Mouse (Mus musculus) MEL (cell line): ENCODE results near the gene Ihh. TPM values are rescaled to one million over a fixed set of nuclear protein-coding genes. Genes with fewer than 3 reads are reported as not detected.

Experiments used
- DNase-seq: peaks from one replicate; pipeline ENCODE4 v3.0.0; 2011; ENCODE audit warnings: low read depth, low spot score
- H3K27ac ChIP-seq: 2 replicates; pipeline ENCODE4 v1.5.1; 2012; ENCODE audit warnings: low read depth, mild to moderate bottlenecking, control low read depth, low read length, moderate library complexity; ENCODE audit not compliant: control insufficient read depth
- H3K27me3 ChIP-seq, 2 experiments: fragments of 150-350 bp in 1 of 2; sonication (generic) in 1 of 2; 2 replicates each; pipeline ENCODE4 v1.6.1; 2012; ENCODE audit warnings: low read length in 2 of 2, mild to moderate bottlenecking in 2 of 2, improper control_type of control experiment in 1 of 2, moderate library complexity in 1 of 2; ENCODE audit not compliant: insufficient read depth in 2 of 2, control insufficient read depth in 1 of 2
- H3K36me3 ChIP-seq, 2 experiments: 2 replicates each; pipeline ENCODE4 v1.6.1; 2012 to 2014; ENCODE audit warnings: low read length in 2 of 2, improper control_type of control experiment in 1 of 2, inconsistent platforms in 1 of 2, mild to moderate bottlenecking in 1 of 2; ENCODE audit not compliant: insufficient read depth in 2 of 2, control insufficient read depth in 1 of 2
- H3K4me1 ChIP-seq, 2 experiments: fragments of 150-350 bp in 1 of 2; sonication (generic) in 1 of 2; 2 replicates each; pipeline ENCODE4 v1.6.1; 2012; ENCODE audit warnings: low read length in 2 of 2, improper control_type of control experiment in 1 of 2, mild to moderate bottlenecking in 1 of 2; ENCODE audit not compliant: insufficient read depth in 2 of 2, control insufficient read depth in 1 of 2
- H3K4me3 ChIP-seq, 2 experiments: fragments of 150-350 bp in 1 of 2; sonication (generic) in 1 of 2; 2 replicates each; pipeline ENCODE4 v1.5.1; 2012; ENCODE audit warnings: low read depth in 2 of 2, low read length in 2 of 2, mild to moderate bottlenecking in 2 of 2, moderate library complexity in 2 of 2, control low read depth in 1 of 2, improper control_type of control experiment in 1 of 2; ENCODE audit not compliant: control insufficient read depth in 1 of 2, insufficient read depth in 1 of 2
- H3K79me2 ChIP-seq: 2 replicates; pipeline ENCODE4 v1.6.1; 2012; ENCODE audit warnings: mild to moderate bottlenecking, low read length, moderate library complexity; ENCODE audit not compliant: control insufficient read depth, poor library complexity, insufficient read depth
- H3K9ac ChIP-seq: 2 replicates; pipeline ENCODE4 v1.6.1; 2012; ENCODE audit warnings: low read depth, mild to moderate bottlenecking, control low read depth, low read length, moderate library complexity; ENCODE audit not compliant: control insufficient read depth, poor library complexity, severe bottlenecking
- H3K9me3 ChIP-seq: fragments of 150-350 bp; sonication (generic); replicated peaks from 2 replicates; pipeline ENCODE4 v1.6.1; 2012; ENCODE audit warnings: mild to moderate bottlenecking, low read length, improper control_type of control experiment, moderate library complexity; ENCODE audit not compliant: insufficient read depth
- BHLHE40 ChIP-seq: IDR thresholded peaks from 2 replicates; pipeline ENCODE4 v1.6.1; 2012; ENCODE audit warnings: low read depth, mild to moderate bottlenecking, inconsistent platforms, low read length, improper control_type of control experiment, borderline replicate concordance
- CHD2 ChIP-seq: IDR thresholded peaks from 2 replicates; pipeline ENCODE4 v1.6.1; 2011; ENCODE audit warnings: low read length, improper control_type of control experiment
- CTCF ChIP-seq, 3 experiments: IDR thresholded peaks in 2 of 3; conservative IDR thresholded peaks in 1 of 3; 2 replicates each; pipeline ENCODE4 v1.5.1; 2011 to 2012; ENCODE audit warnings: low read length in 3 of 3, low read depth in 2 of 3, mild to moderate bottlenecking in 2 of 3, improper control_type of control experiment in 1 of 3, inconsistent platforms in 1 of 3, mixed read lengths in 1 of 3, moderate library complexity in 1 of 3; ENCODE audit not compliant: control insufficient read depth in 1 of 3, insufficient read depth in 1 of 3, poor library complexity in 1 of 3, severe bottlenecking in 1 of 3
- E2F4 ChIP-seq: IDR thresholded peaks from 2 replicates; pipeline ENCODE4 v1.6.1; 2011; ENCODE audit warnings: low read depth, low read length, improper control_type of control experiment, borderline replicate concordance
- ELF1 ChIP-seq: IDR thresholded peaks from 2 replicates; pipeline ENCODE4 v1.6.1; 2014; ENCODE audit warnings: low read depth, mild to moderate bottlenecking, inconsistent platforms, low read length, improper control_type of control experiment, moderate library complexity
- GABPA ChIP-seq: IDR thresholded peaks from 2 replicates; pipeline ENCODE4 v1.6.1; 2012; ENCODE audit warnings: low read depth, mild to moderate bottlenecking, inconsistent platforms, low read length, improper control_type of control experiment, moderate library complexity
- GATA1 ChIP-seq: IDR thresholded peaks from 2 replicates; pipeline ENCODE4 v1.6.1; 2011; ENCODE audit warnings: low read depth, low read length, improper control_type of control experiment
- HCFC1 ChIP-seq: IDR thresholded peaks from 2 replicates; pipeline ENCODE4 v1.6.1; 2012; ENCODE audit warnings: low read depth, mild to moderate bottlenecking, inconsistent platforms, low read length, improper control_type of control experiment, moderate library complexity
- JUND ChIP-seq: IDR thresholded peaks from 2 replicates; pipeline ENCODE4 v1.6.1; 2011; ENCODE audit warnings: low read depth, mild to moderate bottlenecking, improper control_type of control experiment, low read length
- KAT2A ChIP-seq: conservative IDR thresholded peaks from 2 replicates; pipeline ENCODE4 v1.6.1; 2012; ENCODE audit warnings: low read depth, low read length, improper control_type of control experiment, inconsistent platforms
- MAFK ChIP-seq: IDR thresholded peaks from 2 replicates; pipeline ENCODE4 v1.6.1; 2011; ENCODE audit warnings: low read depth, mild to moderate bottlenecking, low read length, improper control_type of control experiment, borderline replicate concordance
- MAZ ChIP-seq: IDR thresholded peaks from 2 replicates; pipeline ENCODE4 v1.6.1; 2012; ENCODE audit warnings: low read depth, mild to moderate bottlenecking, inconsistent platforms, low read length, improper control_type of control experiment
- MEF2A ChIP-seq: IDR thresholded peaks from 2 replicates; pipeline ENCODE4 v1.6.1; 2014; ENCODE audit warnings: low read depth, mild to moderate bottlenecking, inconsistent platforms, low read length, improper control_type of control experiment; ENCODE audit not compliant: poor library complexity, insufficient replicate concordance, severe bottlenecking; ENCODE audit errors: extremely low read depth
- MXI1 ChIP-seq: IDR thresholded peaks from 2 replicates; pipeline ENCODE4 v1.6.1; 2011; ENCODE audit warnings: mild to moderate bottlenecking, low read depth, low read length, improper control_type of control experiment
- MYB ChIP-seq: IDR thresholded peaks from 2 replicates; pipeline ENCODE4 v1.6.1; 2011; ENCODE audit warnings: mild to moderate bottlenecking, low read depth, low read length, improper control_type of control experiment
- NELFE ChIP-seq: IDR thresholded peaks from 2 replicates; pipeline ENCODE4 v1.6.1; 2011; ENCODE audit warnings: low read depth, low read length, improper control_type of control experiment
- NRF1 ChIP-seq: IDR thresholded peaks from 2 replicates; pipeline ENCODE4 v1.6.1; 2014; ENCODE audit warnings: low read depth, mild to moderate bottlenecking, inconsistent platforms, low read length, improper control_type of control experiment, moderate library complexity; ENCODE audit not compliant: poor library complexity, insufficient read depth, severe bottlenecking
- POLR2A ChIP-seq, 2 experiments: IDR thresholded peaks; 2 replicates each; pipeline ENCODE4 v1.6.1; 2011 to 2012; ENCODE audit warnings: low read length in 2 of 2, mild to moderate bottlenecking in 2 of 2, control low read depth in 1 of 2, improper control_type of control experiment in 1 of 2, low read depth in 1 of 2, moderate library complexity in 1 of 2; ENCODE audit not compliant: control insufficient read depth in 1 of 2, insufficient read depth in 1 of 2, poor library complexity in 1 of 2
- RCOR1 ChIP-seq: IDR thresholded peaks from 2 replicates; pipeline ENCODE4 v1.6.1; 2012; ENCODE audit warnings: low read depth, mild to moderate bottlenecking, inconsistent platforms, low read length, improper control_type of control experiment
- SIN3A ChIP-seq: IDR thresholded peaks from 2 replicates; pipeline ENCODE4 v1.6.1; 2012; ENCODE audit warnings: low read length, improper control_type of control experiment, inconsistent platforms
- SMC3 ChIP-seq: IDR thresholded peaks from 2 replicates; pipeline ENCODE4 v1.6.1; 2011; ENCODE audit warnings: low read depth, low read length, improper control_type of control experiment
- TAL1 ChIP-seq: IDR thresholded peaks from 2 replicates; pipeline ENCODE4 v1.6.1; 2012; ENCODE audit warnings: mild to moderate bottlenecking, inconsistent platforms, low read length, moderate library complexity, mixed read lengths
- USF2 ChIP-seq, 2 experiments: IDR thresholded peaks; 2 replicates each; pipeline ENCODE4 v1.6.1; 2011 to 2012; ENCODE audit warnings: improper control_type of control experiment in 2 of 2, low read length in 2 of 2, borderline replicate concordance in 1 of 2, inconsistent platforms in 1 of 2, low read depth in 1 of 2, mild to moderate bottlenecking in 1 of 2; ENCODE audit not compliant: insufficient read depth in 1 of 2
- ZC3H11A ChIP-seq: IDR thresholded peaks from 2 replicates; pipeline ENCODE4 v1.6.1; 2012; ENCODE audit warnings: low read depth, mild to moderate bottlenecking, inconsistent platforms, low read length, improper control_type of control experiment
- ZMIZ1 ChIP-seq: IDR thresholded peaks from 2 replicates; pipeline ENCODE4 v1.6.1; 2012; ENCODE audit warnings: low read depth, mild to moderate bottlenecking, inconsistent platforms, low read length, improper control_type of control experiment, moderate library complexity
- polyA plus RNA-seq, 2 experiments: library from polyadenylated mRNA; stranded (reverse) in 1 of 2; unstranded in 1 of 2; fragments of >175 nt in 1 of 2; fragments of >200 nt in 1 of 2; gene quantifications; 2 replicates each; pipeline versions ENCODE4 v1.2.1 to v1.2.4; 2012; ENCODE audit warnings: low replicate concordance in 2 of 2, low read depth in 1 of 2; ENCODE audit not compliant: insufficient read length in 2 of 2, insufficient read depth in 1 of 2, missing spikeins in 1 of 2
- total RNA-seq: library from RNA; depleted of rRNA; stranded (reverse); fragments of 300-350 nt; gene quantifications from 2 replicates; pipeline ENCODE4 v1.2.3, GENCODE M21; 2012

Ihh gene
- total and polyA plus RNA-seq, 3 experiments, result 0.04 to 0.07 TPM; not detected in 1

GRCm38 (mm10) chr1:74936221-74936830 lies 15.1 kb downstream of the Ihh start:
- H3K9ac ChIP-seq, result no peak overlapping the region
- H3K4me3 ChIP-seq, result no peak overlapping the region
- no peaks in the 10 kb centered on the region for H3K4me1 ChIP-seq
- H3K27ac ChIP-seq, result no peak overlapping the region
- H3K79me2 ChIP-seq, result no peaks in the 10 kb centered on the region
- peaks cover 0 to 4% of the 10 kb centered on the region in 2 experiments; a peak in 3 of 4 replicates for H3K27me3 ChIP-seq
- no peaks in the 10 kb centered on the region for H3K36me3 ChIP-seq
- TF ChIP-seq ELF1 (no peak), SMC3 (no peak), GATA1 (no peak), MAFK (no peak), MEF2A (no peak), SIN3A (no peak), CTCF (IDR thresholded peaks at IDR 0.05 in 2 of 3, conservative IDR thresholded peaks at IDR 0.05 in 1 of 3; ENCODE audit: control insufficient read depth in 1 of 3, insufficient read depth in 1 of 3, low read depth in 2 of 3, low read length in 3 of 3, poor library complexity in 1 of 3, severe bottlenecking in 1 of 3) (no peak), BHLHE40 (no peak), JUND (no peak), MYB (no peak), HCFC1 (no peak), E2F4 (no peak), NRF1 (no peak), USF2 (IDR thresholded peaks at IDR 0.05; ENCODE audit: borderline replicate concordance in 1 of 2, insufficient read depth in 1 of 2, low read depth in 1 of 2, low read length in 2 of 2) (no peak), MXI1 (no peak), KAT2A (no peak), CHD2 (no peak), NELFE (no peak), ZMIZ1 (no peak), TAL1 (no peak)
- H3K9me3 ChIP-seq, result no peaks in the 10 kb centered on the region
- DNase-seq, result no peak

DNA sequence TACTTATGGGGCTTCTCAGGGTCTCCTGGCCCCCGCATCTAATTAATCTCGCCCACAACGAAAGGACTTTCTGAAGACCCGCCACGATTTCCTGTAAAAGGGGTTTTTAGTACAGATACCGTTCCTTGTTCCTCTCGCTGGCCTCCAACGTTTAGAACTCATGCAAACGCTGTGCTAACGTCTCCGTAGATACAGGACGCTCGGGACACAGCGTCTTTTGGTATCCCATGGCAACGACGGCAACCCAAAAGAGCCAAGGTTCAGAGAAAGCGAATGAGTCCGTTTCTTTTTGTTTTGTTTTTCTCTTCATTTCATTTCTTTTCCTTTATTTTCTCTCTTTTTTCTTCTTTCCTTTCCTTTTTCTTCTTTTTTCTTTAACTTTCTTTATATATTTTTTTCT lies 16.1 kb downstream of the Ihh start, which contains the start of gene Cfap65:
Cfap65 (minus strand) TSS at position 198 of the 400 bp plus-strand sequence.
- TF ChIP-seq ZC3H11A (no peak), NELFE (no peak), RCOR1 (no peak), POLR2A (IDR thresholded peaks at IDR 0.05; ENCODE audit: control insufficient read depth in 1 of 2, insufficient read depth in 1 of 2, low read depth in 1 of 2, low read length in 2 of 2, poor library complexity in 1 of 2) (no peak), MYB (no peak), MAZ (no peak), GABPA (no peak)
- H3K4me1 ChIP-seq, result no peaks in the 10 kb centered on the region
- no peak within 1 kb of the TSS for H3K9ac ChIP-seq
- H3K27me3 ChIP-seq, result peaks cover 0 to 7% of the 10 kb centered on the region in 2 experiments; a peak in 3 of 4 replicates
- no peak within 1 kb of the TSS for H3K4me3 ChIP-seq
- H3K27ac ChIP-seq, result no peak within 1 kb of the TSS
- H3K9me3 ChIP-seq, result no peaks in the 10 kb centered on the region
- DNase-seq, result no peak
- H3K36me3 ChIP-seq, result no peaks in the 10 kb centered on the region
- H3K79me2 ChIP-seq, result no peaks in the 10 kb centered on the region
